Mouse (Mus musculus) liver, embryonic 14.5 days (tissue): ENCODE measurements around the gene Pnmal1. TPM values are rescaled to one million over a fixed set of nuclear protein-coding genes. Genes with fewer than 3 reads are reported as not detected.

Experiments used
- ATAC-seq: fragments of 200-750 bp; cut with Nextera tagmentation; 2 replicates; pipeline ENCODE4 v1.8.0; 2017; ENCODE audit warnings: moderate number of reproducible peaks, mild to moderate bottlenecking, moderate library complexity; ENCODE audit not compliant: insufficient read depth
- DNase-seq, 3 experiments: peaks; one replicate each; pipeline ENCODE4 v3.0.0-alpha.2; 2012 to 2013; ENCODE audit warnings: low read depth in 3 of 3, low spot score in 3 of 3
- H3K27ac ChIP-seq: fragments of 300-500 bp; sonication (generic); 2 replicates; pipeline ENCODE4 v1.5.1; 2014; ENCODE audit warnings: moderate library complexity, mild to moderate bottlenecking, control low read depth, inconsistent platforms
- H3K27me3 ChIP-seq: fragments of 300-500 bp; sonication (generic); 2 replicates; pipeline ENCODE4 v1.6.1; 2014; ENCODE audit warnings: mild to moderate bottlenecking, low read length, moderate library complexity; ENCODE audit not compliant: control insufficient read depth, insufficient read depth
- H3K36me3 ChIP-seq: fragments of 300-500 bp; sonication (generic); replicated peaks from 2 replicates; pipeline ENCODE4 v1.6.1; 2014; ENCODE audit warnings: low read depth; ENCODE audit not compliant: control insufficient read depth, insufficient read depth
- H3K4me1 ChIP-seq, 2 experiments: fragments of 200-500 bp in 1 of 2; fragments of 300-500 bp in 1 of 2; sonication (generic) in 1 of 2; replicated peaks; 2 replicates each; pipeline ENCODE4 v1.6.1; 2012 to 2014; ENCODE audit warnings: antibody characterized with exemption in 1 of 2, inconsistent platforms in 1 of 2, low read length in 1 of 2; ENCODE audit not compliant: control insufficient read depth in 2 of 2, insufficient read depth in 2 of 2
- H3K4me2 ChIP-seq: fragments of 300-500 bp; sonication (generic); 2 replicates; pipeline ENCODE4 v1.6.1; 2014; ENCODE audit warnings: low read depth, mild to moderate bottlenecking, control low read depth, moderate library complexity
- H3K4me3 ChIP-seq, 2 experiments: fragments of 200-500 bp in 1 of 2; fragments of 300-500 bp in 1 of 2; sonication (generic) in 1 of 2; 2 replicates each; pipeline ENCODE4 v1.5.1; 2012 to 2014; ENCODE audit warnings: low read depth in 2 of 2, low read length in 2 of 2, mild to moderate bottlenecking in 2 of 2, control low read depth in 1 of 2, inconsistent platforms in 1 of 2, moderate library complexity in 1 of 2; ENCODE audit not compliant: insufficient read depth in 1 of 2
- H3K9ac ChIP-seq: fragments of 300-500 bp; sonication (generic); replicated peaks from 2 replicates; pipeline ENCODE4 v1.6.1; 2014; ENCODE audit warnings: mild to moderate bottlenecking, control low read depth, moderate library complexity
- H3K9me3 ChIP-seq: fragments of 300-500 bp; sonication (generic); 2 replicates; pipeline ENCODE4 v1.6.1; 2016; ENCODE audit warnings: low read length, mixed read lengths; ENCODE audit not compliant: control insufficient read depth
- CTCF ChIP-seq: IDR thresholded peaks from 2 replicates; pipeline ENCODE4 v1.5.1; 2016; ENCODE audit warnings: antibody characterized with exemption, low read depth, control low read depth
- EP300 ChIP-seq: IDR thresholded peaks from 2 replicates; pipeline ENCODE4 v1.6.1; 2016; ENCODE audit warnings: antibody characterized with exemption, low read depth
- WGBS: fragments of 180-500 bp; shearing (Covaris S2); extraction: QIAGEN DNeasy Blood & Tissue Kit; methylation state at CpG from one replicate; pipeline ENCODE4 v1.1.7; 2014; ENCODE audit not compliant: insufficient replicate concordance; 5-methylcytosine and 5-hydroxymethylcytosine counted together
- polyA plus RNA-seq, 2 experiments: library from polyadenylated mRNA; depleted of rRNA in 1 of 2; stranded (reverse) in 1 of 2; unstranded in 1 of 2; fragments of >200 nt; fragmentation: Nextera tagmentation in 1 of 2; extraction: Ambion mirVana in 1 of 2; gene quantifications; 2 replicates each; pipeline versions ENCODE4 v1.2.1 to v1.2.3; 2012 to 2014

Gene Pnmal1
- polyA plus RNA-seq, 2 experiments: 0.01 to 0.03 TPM

GRCm38 (mm10) chr7:16914453-16915343, 44.8 kb upstream of the Pnmal1 start:
- no peak overlapping the region for H3K27ac ChIP-seq
- no peak overlapping the region for H3K4me3 ChIP-seq
- H3K4me2 ChIP-seq: no peak overlapping the region
- H3K36me3 ChIP-seq: peaks cover 37% of the 10 kb centered on the region
- H3K9me3 ChIP-seq: no peaks in the 10 kb centered on the region
- no peak for TF ChIP-seq EP300
- TF ChIP-seq CTCF: no peak
- H3K9ac ChIP-seq: no peak overlapping the region
- DNase-seq: no peak
- no peaks in the 10 kb centered on the region for H3K27me3 ChIP-seq
- ATAC-seq: no peak
- WGBS: 79% methylated on average over 18 of the region's 18 CpGs
- H3K4me1 ChIP-seq: peaks cover 4% of the 10 kb centered on the region in 2 experiments; a peak in 3 of 4 replicates

DNA sequence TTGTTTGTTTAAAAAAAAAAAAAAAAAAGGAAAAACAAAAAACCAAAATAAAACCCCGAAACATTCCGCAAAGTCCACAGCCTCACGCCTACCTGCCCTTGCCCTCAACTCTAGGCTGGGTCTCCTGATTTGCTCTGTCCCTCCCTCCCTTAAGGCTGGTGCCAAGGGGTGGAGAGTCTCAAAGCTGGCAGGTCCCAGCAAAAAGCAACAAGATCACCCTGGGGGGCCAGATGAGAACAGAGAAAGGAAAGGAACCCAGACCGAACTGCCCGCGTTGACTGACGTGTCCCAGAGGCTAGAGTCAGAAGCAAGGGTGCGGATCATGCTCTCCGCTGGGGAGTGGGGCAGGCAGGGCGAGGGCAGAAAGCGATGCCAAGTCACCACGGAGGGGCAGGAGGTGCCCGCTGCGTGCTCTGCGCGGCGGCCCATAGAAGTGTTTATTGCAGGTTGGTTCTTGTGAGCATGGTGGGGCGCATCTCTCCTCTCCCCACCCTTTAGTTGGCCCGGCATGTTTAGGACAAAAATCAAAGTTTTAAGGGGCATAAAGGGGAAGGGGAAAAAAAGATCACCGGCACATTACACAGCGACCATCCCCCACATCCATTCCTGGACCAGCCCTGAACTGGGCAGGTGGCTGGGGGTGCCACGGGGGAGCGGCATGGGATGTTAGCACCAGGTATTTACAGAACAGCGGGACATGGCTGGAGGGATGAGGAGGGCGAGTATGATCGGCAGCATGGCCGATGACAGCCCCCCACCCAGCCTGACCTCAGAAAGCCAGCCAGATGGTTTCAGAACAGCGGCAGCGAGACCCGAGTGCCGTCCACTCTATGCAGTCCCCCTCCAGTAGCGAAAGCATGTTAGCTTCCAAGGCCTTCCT, 43.8 kb upstream of the Pnmal1 start:
- peaks cover 37% of the 10 kb centered on the region for H3K36me3 ChIP-seq

GRCm38 (mm10) chr7:16916342-16917265, 42.9 kb upstream of the Pnmal1 start:
- H3K4me1 ChIP-seq: peaks cover 6 to 18% of the 10 kb centered on the region in 2 experiments; a peak in 3 of 4 replicates
- peaks cover 40% of the 10 kb centered on the region for H3K36me3 ChIP-seq
- H3K4me2 ChIP-seq: no peak overlapping the region
- ATAC-seq (no peak), DNase-seq (no peak)
- H3K4me3 ChIP-seq: no peak overlapping the region
- 80% methylated on average over 30 of the region's 30 CpGs for WGBS
- H3K9me3 ChIP-seq: no peaks in the 10 kb centered on the region
- H3K27me3 ChIP-seq: no peaks in the 10 kb centered on the region
- TF ChIP-seq CTCF (peak; percentile 6; the same call in 1 of the 2 replicates), EP300 (no peak)
- no peak overlapping the region for H3K27ac ChIP-seq
- H3K9ac ChIP-seq: no peak overlapping the region

More for the DNA sequence above, 43.8 kb upstream of the Pnmal1 start:
- Histone ChIP-seq H3K27ac (no peak overlapping the region), H3K4me1 (peaks cover 4 to 11% of the 10 kb centered on the region in 2 experiments; a peak in 3 of 4 replicates), H3K27me3 (no peaks in the 10 kb centered on the region), H3K4me3 (no peak overlapping the region), H3K9ac (no peak overlapping the region), H3K4me2 (no peak overlapping the region), H3K9me3 (no peaks in the 10 kb centered on the region)
- 90% methylated on average over 32 of the region's 32 CpGs for WGBS
- TF ChIP-seq EP300 (no peak), CTCF (no peak)
- no peak for DNase-seq
- no peak for ATAC-seq

DNA sequence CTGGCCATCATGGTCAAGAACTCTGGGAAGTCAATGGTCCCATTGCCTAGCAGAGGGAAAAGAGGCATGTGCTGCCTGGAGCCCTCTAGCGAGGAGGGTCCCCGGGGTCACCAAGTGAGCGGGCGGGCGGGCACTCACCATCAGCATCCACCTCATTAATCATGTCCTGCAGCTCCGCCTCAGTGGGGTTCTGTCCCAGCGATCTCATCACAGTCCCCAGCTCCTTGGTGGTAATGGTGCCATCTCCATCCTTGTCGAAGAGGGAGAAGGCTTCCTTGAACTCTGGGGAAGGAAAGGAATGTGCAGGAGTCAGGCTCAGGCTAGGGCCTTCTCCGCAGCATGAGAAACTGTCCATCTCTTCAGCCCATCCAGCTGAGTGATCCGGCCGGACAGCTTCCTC, 42.0 kb upstream of the Pnmal1 start:
- no peaks in the 10 kb centered on the region for H3K9me3 ChIP-seq
- ATAC-seq (no peak), DNase-seq (no peak)
- H3K4me2 ChIP-seq: no peak overlapping the region
- H3K4me1 ChIP-seq: peaks cover 13 to 23% of the 10 kb centered on the region in 2 experiments
- no peak overlapping the region for H3K4me3 ChIP-seq
- no peak for TF ChIP-seq EP300
- TF ChIP-seq CTCF: no peak
- no peaks in the 10 kb centered on the region for H3K27me3 ChIP-seq
- WGBS: 88% methylated on average over 11 of the region's 11 CpGs
- H3K9ac ChIP-seq: no peak overlapping the region
- no peak overlapping the region for H3K27ac ChIP-seq
- peaks cover 40% of the 10 kb centered on the region for H3K36me3 ChIP-seq
